Mouse (Mus musculus): ENCODE results near the gene Btbd35f17. TPM values are rescaled to one million over a fixed set of nuclear protein-coding genes. Genes with fewer than 3 reads are reported as not detected.
"Not testable (repeated sequence)": the region's sequence is repeated elsewhere in the genome, so short reads cannot be mapped to it uniquely, and the experiment has no call there.

The Btbd35f17 gene
- polyA plus RNA-seq (2014; fragmentation: Nextera tagmentation; extraction: Ambion mirVana) = not detected in 2 replicates

- H3K27me3 ChIP-seq (ENCODE audit: control insufficient read depth, insufficient read depth, low read length); H3K4me1 ChIP-seq (ENCODE audit: control insufficient read depth, insufficient read depth, low read length); H3K9ac ChIP-seq (replicated peaks; ENCODE audit: low read depth, low read length); H3K27ac ChIP-seq (ENCODE audit: low read length); H3K4me2 ChIP-seq (replicated peaks; ENCODE audit: low read depth, low read length); ATAC-seq (ENCODE audit: insufficient number of reproducible peaks, insufficient read depth, low FRiP score, low read depth); H3K4me3 ChIP-seq (ENCODE audit: low read depth, low read length); H3K9me3 ChIP-seq (ENCODE audit: control insufficient read depth, low read depth, low read length); H3K36me3 ChIP-seq (ENCODE audit: control insufficient read depth, insufficient read depth, low read length): not testable (repeated sequence)
- 80% methylated on average over 1 of the region's 4 CpGs for WGBS
Measured at GRCm38 (mm10) chrX:4370336-4370735, at the start of gene Btbd35f17. Btbd35f17 (plus strand) TSS chrX:4370636.

Other genes with a start within 250 kb of the Btbd35f17 start
- gene Btbd35f28, start 174.1 kb upstream of the Btbd35f17 start, polyA plus RNA-seq (2014; fragmentation: Nextera tagmentation; extraction: Ambion mirVana) = not detected in 2 replicates
- gene Btbd35f20, start 79.4 kb upstream of the Btbd35f17 start, polyA plus RNA-seq (2014; fragmentation: Nextera tagmentation; extraction: Ambion mirVana) = not detected in 2 replicates

Data from stomach, embryonic 14.5 days (tissue).